Mouse (Mus musculus) ovary, postnatal 36 days (tissue): Measurements from ENCODE around the gene Metrnl.

Experiments
- DNase-seq: peaks from one replicate; pipeline ENCODE4 v3.0.0; 2022; ENCODE audit warnings: low spot score, mixed read lengths

The Metrnl gene

DNA sequence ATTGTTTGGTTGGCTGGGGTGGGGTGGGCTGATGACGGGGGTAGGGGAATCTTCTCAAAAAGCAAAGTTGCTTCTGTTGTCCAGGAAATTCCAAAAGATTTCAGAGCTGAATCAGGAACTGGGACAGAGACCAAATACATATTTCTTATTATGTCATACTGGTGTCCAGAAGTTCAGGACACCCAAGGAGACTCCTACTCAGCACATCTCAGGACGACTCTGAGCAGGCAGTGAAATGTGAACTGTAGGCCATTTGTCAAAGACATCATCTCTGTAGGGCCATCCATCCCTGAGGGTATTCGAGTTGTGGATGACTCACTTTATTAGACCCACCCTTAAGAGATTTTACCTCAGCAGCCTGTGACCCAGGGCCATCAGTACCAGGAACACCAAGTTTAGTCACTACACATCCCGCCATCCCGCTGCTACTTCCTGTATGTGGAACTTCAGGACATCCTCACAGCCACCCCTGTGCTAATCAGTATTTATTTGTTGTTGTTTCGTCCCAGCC, 15.8 kb upstream of the Metrnl start:
- no peak for DNase-seq

DNA sequence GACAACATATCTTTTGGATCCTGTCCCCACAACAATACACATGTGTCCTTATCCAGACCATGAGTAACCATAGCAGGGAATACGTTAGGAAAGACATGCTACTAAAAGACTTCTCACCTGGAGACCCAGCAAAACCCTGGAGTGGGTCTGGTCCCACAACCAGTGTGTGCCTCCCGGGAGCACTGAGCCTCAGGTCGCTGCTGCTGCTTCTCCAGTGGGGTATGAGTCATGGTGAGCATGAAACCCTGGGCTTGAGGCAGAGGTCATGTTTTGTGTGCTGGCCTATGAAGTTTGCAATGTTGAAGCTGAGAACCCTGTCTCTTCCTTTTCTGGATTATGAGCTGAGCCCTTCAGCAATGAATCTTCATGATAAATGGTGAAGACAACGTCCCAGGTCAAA, 15.3 kb upstream of the Metrnl start:
- no peak for DNase-seq

DNA sequence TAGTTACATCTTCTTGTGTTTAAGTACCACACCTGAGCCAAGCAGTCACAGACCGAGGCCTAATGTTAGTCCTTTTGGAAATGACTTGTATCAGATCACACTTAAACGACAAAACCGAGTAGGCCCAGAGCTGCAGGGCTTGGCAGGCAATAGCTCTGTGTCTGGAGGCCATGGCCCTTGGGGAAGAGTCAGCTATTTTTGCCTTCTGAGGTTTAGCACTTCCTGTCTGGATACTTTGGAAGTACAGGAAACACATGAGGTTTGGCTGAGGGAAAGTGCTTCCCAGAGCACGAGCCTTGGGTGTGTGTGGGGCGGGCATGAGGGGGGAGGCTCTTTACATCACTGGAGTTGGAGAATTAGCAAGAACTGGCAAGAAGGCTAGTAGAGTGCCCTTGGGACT, 14.7 kb upstream of the Metrnl start:
- no peak for DNase-seq

DNA sequence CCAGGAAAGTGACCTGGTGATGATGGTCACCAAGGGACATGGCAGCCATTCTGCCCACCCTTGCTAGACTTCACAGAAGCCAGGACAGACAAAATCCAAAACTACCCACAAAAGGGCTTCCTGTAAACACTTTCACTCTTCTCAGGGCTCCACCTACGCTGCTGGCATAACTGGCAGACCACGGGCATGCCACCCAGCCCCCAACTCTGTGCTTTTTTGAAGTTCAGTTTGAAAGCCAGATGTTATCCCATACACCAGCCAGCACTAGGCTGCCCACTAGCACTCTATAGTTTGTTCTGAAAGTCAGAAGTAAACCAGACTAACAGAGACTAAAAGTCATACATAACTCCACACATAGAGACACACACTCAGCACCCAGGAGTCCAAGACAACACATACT, 13.3 kb upstream of the Metrnl start:
- no peak for DNase-seq

DNA sequence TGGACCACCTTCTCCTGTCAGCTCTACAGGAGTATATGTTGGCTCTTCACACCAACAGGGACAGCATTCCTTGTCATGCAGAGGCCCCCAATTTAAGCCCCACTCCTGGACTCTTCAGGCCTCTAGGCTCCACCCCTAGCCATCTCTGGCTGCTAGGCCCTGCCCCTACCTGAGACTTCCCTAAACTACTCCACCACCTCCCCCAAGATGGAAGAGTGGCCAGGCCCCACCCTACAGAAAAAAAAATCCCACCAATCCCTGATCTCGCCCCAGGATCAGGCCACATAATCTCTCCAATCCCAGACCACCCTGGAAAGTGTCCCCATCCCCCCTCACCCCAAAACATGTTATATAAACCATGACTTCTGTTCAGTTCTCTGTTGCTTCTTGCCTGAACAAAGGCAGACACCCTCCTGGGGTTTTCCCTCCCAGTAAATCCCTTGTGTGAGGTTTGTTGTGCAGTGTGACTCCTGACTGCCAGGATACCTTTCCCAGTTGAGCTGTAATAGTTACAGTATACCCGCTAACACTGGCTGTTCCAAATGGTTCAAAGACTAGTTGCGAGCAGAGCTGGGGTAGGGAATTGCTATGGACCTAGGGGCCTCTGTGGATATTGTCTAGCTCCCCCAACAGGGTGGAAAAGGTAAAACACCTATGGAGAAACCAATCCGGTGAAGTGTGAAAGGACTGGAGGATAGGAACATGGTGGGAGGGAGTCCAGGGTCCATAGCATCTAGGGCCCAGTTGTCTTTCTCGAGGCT, 5.9 kb upstream of the Metrnl start:
- DNase-seq: no peak

DNA sequence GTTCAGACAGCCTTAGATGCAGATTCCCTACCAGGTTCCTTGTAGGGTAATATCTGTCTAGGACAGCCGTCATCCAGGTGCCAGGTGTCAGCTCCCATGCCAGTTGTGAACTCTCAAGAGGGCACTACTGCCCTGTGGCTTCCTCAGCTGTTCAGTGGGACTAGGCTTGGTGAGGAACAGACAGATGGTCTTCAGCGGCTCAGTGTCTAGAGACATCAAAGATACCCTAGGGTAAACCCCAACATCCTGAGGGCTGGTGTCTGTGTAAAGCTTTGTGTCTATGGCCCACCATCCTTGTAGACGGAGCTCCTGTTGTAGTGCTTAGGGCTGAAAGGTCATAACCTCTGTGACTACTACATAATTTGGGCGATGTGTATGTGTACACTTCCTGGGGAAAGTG, 4.1 kb upstream of the Metrnl start:
- no peak for DNase-seq

DNA sequence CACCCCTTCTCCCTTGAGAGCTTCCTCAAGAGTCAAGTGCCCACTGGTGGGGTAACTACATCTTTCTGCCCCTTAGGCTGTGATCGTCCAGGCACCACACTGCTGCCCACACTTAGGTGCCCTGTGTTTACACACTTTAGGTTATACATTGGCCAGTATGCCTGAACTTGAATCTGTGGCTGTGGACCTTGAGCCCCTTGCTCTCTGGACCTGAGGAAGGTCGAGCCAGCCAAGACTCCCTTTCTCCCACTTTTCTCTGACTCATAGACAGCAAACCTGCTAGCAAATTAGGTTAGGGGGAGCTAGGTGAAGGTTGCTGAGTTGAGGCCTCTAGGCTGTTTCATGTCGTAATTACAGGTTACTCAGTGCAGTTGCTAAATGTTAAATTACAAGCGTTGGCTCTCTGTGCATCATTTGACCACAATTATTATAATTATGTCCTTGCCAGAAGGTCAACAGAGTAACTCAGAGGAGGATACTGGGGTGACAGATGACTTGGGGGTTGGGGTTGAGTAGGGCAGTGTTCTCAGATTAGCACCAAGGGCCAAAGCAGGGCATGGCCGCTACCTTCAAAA, 2.9 kb upstream of the Metrnl start:
- no peak for DNase-seq

DNA sequence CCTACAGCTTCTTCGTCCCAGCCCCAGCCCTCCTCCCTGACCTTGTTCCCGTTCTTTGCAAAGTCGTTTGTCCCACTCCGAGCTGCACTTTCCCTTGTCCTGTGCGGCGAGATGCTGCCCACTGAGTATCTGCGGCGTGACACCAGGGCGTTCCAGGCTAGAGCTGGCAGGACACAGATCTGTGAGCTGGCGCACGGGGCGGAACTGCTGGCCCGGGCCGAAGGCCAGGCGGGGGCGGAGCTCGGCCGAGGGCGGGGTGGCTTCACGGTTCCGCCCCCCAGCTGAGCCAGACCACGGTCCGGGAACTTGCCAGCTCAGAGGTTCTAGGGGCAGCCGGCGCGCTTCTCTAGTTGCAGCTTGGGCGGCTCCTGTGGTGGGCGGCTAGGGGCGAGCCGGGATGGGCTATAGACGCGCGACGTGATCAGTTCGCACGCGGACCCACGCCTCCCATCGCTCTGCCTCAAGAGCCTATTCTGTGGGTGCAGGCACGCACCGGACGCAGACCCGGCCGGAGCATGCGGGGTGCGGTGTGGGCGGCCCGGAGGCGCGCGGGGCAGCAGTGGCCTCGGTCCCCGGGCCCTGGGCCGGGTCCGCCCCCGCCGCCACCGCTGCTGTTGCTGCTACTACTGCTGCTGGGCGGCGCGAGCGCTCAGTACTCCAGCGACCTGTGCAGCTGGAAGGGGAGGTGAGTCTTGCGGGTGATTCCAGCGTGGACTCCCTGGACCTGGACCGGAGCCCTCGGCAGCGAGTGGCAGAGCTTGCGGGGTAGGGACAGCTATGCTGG, 959 bp downstream of the Metrnl start:
- DNase-seq: peak; percentile 96

DNA sequence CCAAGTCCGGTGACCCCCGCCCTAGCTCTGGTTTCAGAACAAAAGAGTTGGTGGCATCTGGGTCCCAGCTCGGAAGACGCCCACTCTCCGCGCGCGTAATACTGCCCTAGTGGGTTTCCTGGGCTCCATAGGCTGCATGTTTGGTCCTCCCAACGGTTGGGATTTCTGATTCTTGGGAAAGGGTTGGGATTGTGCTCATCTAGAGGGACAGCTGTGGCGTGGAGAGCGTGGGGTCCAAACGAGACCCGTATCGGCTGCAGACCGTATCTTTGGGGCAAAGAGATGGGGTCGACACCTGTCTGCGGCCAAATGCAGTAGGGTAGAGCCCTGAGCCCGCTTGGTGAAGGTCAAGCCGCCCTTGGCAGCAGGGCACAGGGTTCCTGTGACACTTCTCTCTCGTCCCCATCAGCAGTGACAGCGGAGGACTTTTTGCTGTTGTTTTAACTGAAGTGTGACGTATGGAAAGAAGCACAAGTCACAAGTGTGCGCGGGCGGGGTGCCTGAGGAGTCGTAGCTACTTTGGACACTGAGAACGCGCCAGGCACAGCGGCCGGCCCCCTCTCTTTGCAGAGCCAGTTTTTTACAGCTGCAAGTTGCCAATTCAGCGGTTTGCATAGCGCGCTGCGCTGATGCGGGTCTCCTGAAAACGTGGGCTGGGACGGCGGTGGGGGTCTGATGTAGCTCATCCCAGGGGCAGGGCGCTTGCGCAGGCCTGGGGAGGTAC, 1.7 kb downstream of the Metrnl start:
- peak; percentile 59 for DNase-seq

DNA sequence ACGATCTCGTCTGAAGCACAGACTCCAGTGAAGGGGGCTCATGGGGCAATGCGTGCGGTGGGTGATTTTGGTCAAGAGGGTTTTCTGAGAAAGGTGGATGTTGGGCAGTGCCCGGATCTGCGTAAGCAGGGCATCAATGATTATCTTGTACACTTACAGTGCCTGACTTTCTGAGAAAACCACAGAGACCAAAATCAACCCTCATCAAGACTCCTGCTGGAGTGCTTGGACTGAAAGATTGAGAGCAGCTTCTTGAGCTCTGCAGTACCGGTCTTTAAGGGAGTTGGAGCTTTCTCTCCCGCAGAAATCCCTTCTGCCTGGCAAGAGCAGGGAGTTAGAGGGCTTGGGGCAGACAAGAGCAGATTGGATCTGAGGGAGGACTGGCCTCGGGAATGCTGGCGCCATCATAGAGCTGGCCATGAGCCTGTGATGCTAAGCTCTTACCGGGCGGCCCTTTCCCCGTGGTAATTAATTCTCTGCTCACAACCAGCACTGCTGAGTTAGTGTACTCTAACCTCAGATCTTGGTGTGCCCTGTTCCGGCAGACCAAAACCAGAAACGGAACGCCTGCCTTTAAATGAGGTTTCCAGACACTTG, 2.4 kb downstream of the Metrnl start:
- DNase-seq: peak; percentile 27

DNA sequence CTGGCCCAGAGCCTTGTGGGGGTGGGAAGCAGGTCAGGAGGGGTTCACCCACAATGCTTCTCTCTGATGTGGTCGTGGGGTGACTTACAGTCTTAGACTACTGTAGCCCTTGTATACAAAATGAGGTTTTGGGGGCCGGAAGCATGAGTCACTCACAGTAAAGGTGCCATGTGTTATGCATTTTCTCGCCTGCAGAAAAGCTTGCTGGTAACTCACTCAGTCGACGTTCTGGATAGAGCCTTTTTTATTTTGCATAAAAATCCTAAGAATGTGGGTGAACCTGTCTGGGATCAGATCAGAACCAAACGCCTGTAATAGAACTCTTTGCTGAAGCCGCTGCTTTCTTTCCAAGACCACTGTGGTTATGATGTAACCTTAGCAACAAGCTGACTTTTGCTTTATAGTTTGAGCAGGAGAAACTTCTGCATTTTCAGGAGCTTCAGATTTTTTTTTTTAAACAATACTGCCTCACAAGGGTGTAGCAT, 5.2 kb downstream of the Metrnl start:
- DNase-seq: no peak

DNA sequence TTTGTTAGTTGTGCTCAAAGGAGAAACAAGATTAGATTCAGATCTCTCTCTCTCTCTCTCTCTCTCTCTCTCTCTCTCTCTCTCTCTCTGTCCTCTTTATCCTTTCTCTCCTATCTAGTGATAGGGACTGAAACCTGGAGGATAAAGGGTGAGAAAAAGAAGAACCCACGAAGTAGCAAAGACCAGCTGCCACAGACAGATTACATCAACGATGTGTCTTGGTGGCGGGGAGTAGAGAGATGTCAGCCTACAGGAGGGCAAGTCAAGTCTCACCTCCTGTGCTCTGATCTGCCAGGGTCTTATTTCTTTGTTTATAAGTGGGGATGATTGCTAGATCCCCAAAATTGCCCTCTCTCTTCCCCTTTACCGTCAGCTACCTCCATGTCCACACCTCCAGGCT, 7.9 kb downstream of the Metrnl start:
- DNase-seq: no peak

DNA sequence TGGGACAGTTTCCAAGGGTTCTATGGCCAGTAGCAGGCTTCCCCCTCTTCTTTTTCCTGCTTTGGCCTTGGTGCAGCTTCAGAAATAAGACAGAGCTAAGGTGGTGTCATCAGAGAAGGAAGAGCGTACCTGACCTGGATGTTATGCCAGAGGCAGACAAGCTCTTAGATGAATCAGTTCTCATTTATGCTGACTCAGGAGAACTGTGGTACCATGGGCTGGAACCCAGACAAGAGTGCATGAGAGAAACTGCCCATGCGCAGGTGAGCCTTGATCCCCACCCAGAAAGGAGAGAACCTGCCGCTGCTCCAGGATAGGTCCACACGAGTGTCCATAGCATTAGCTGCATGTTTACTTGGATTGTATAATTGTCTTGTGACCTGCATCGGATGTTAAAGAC, 8.9 kb downstream of the Metrnl start:
- no peak for DNase-seq

DNA sequence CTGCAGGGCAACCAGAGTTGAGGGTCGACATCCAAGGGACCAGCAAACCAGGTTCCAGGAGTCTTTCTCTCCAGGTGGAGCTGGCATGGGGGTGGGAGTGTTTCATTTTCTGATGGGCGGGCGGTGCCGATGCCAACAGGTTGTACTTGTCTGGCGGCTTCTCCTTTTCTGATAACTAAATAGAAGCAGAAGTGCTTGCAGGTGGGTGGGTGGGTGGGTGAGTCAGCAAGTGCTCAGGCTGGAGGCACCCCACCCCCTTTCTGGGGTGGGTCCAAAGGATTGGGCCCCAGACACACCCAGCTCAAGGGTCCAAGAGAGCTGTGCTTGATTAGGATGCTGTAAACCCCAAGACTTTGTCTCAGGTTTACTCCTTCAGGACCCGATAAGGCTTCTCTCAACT, 11.6 kb downstream of the Metrnl start:
- no peak for DNase-seq

DNA sequence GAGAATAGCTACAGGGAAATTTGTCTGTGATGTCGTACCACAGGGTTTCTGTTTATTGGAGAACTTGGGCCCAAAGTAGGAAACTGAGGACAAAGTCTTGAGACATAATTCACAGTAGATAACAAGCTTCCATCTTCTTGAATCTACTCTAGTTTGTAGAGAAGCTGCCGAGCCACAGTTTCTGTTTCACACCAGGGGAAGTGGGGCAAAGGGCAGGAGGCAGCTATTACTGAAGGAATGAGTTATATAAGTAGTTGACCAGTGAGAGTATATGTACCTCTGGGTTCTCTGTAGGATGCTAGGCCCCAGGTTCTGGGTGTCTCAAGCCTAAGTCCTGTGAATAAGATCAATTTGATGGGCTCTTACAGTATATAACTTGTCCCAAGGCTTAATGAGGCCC, 12.2 kb downstream of the Metrnl start:
- no peak for DNase-seq

DNA sequence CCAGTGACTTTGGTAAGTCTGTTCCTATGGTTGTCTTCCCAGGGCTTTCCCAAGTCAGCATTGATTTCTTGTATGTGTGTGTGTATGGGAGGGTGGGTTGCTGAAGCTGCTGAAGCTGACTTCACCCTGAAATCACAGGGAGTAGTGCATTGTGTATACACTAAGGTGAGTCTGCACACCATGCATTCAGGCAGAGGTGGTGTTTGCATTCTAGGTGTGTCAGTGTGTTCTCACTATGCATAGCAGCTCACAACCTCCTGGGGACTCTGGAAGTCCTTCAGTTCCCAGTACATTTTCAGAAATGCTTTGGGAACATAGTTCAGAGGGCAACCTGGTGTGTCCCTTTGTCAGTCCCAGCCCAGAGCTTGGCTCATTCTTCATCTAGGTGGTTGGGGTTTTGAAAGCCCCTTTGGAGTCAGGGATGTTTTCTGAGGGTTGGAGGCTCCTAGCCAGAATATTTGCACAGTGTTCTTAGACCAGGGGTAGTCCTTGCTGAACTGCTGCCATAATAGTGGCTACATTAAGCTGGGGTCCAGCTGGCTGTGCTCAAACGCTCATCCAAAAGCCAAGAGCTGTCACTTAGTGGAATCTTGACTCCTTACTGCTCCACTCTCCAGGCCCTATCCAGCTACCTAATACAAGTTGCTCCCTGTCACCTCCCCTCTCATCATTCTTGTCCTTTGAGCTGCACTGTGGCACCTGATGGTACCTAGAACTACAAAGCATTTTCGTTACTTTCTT, 13.6 kb downstream of the Metrnl start:
- no peak for DNase-seq

DNA sequence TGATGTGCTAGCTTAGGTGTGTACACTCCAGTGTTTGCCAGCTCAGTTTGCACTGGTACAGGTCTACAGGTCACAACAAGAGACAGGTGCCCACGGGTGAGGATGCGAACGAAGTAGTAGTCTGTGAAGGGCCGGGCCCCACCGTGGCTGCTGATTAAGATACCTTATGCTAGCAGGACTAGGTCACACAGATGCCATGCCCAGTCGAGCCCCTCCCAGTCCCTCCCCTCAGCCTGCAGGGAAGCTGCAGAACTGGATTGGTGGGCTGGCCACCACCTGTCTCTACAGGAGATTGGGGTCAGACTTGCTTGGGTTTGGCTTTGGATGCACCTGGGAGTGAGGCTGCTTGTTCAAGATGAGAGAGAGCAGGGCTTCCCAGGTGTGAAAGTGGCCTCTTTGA, 16.4 kb downstream of the Metrnl start:
- no peak for DNase-seq

DNA sequence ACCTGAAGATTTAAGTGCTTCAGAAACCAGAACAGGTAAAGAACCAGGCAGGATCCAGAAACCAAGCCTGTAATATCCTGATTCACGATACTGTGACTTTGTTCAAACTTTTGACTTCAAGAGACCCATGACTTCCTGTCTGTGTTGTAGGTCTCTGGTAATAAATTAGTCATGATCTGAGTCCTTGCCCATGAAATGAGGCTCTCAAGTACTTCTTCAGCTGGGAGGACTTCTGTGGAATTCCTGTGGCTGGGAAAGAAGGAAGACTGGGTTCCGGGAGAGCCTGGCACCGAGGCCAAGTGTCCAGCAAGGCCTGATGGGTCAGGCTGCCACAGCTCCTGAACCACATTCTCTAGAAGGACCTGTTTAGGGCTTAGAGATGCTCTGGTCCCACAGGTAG, 19.4 kb downstream of the Metrnl start:
- no peak for DNase-seq

DNA sequence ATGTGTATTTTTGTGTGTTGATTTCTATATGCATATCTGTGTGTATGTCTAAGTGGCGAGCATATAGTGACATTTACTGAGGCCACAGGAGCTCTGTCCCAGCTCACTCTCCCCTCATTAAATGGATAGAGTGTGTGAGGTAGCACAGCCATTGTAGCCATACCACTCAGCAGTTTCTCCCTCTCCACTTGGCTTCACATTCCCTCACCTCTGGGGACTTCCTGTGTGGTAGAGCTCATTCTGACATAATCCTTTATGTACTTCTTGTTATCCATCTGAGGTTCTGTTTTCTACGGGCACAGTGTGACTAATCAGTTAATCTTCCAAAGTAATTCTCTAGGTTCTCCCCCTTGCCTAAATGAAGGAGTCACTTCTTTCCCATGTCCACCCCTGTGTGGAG, 21.1 kb downstream of the Metrnl start:
- DNase-seq: no peak

DNA sequence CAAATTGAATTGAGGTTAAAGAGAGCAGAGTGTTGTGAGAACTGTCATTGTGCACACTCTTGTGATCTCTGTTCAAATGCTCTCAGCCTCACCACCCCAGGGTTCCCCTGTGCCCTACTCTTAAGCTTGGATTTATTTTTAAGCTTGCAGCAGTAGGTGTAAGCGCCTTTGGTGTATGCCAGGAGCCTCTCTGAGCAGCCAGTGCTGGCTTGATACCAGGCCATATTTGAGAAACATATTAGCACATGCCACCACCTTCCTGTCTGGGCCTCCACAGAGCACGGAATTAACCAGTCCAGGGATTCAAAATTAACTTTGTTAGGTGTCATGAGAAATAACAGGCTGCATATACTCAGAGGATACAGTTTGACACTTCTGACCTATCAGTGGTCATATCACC, 25.3 kb downstream of the Metrnl start:
- no peak for DNase-seq

DNA sequence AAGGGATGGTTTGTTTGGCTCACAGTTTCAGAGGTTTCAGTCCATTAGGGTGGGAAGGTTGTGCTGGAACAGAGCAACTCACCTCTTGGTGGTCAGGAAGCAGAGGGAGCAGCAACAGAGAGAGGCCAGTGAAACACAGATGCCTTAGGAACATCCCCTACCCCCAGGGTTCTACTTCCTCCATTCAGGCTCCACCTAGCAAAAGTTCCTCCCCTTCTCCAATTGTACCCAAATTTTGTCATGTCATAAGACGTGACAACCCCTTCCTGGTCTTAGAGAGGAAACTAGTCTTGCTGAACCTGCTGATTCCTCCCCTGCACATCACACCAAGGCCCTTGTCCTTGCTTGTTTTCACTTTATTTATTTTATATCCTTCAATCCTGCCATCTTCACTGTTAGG, 32.8 kb downstream of the Metrnl start:
- DNase-seq: no peak
